Mouse (Mus musculus): ENCODE measurements around the gene Gm9573. TPM values are rescaled to one million over a fixed set of nuclear protein-coding genes. Genes with fewer than 3 reads are reported as not detected.

The Gm9573 gene
- not detected in 2 replicates for polyA plus RNA-seq (2015; fragmentation: Nextera tagmentation; extraction: Ambion mirVana)

DNA sequence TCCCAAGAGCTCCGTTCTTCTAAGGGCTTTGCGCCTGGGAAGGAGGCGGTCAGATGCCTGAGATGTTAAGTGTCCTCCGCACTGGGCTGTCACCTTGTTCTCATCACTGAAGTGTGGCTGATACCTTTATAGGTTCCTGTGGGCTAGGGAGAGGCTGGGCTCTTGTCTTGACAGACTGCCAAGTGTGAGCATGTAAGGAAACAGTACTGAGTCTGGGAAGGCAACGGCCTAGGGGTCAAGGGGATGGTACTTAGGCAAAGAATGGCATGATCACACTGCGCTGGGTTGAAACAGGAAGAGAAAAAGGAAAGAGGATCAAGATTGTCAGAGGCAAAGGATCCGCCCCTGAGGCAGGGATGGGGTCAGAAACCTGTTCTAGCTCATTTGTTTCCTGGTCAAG lies at the start of gene Gm9573:
Gene Gm9573 (minus strand): TSS at position 101 of the 400 bp plus-strand sequence.

DNA sequence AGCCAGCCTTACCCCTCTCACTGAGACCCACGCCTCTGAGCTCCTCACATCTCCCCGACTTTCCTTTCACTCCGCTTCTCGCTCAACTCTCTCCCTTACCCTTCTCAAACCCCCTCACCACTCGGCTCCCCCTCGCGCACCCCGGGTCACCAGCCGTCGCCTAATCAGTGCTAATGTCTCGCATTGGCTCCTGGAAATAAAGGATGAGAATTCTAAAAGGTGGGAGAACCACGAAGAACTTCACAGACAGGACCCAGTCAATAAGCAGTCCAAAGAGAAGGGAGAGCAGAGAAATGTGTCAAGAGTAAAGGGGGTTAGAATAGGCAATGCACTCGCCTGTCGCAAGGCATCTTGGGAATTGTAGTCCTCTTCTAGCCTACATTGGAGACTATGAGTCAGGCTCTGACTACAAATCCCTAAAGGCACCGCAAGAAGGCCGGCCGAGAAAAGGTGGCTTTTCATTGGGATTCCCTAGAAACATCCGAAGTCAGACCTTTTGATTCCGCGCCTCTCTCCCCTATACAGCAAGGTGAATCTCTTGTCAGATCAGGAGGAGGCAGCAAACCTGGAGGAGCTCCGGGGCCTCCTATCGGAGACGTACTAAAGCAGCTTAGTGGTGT lies 47.1 kb upstream of the Gm9573 start, which contains the start of gene Gtf2h4:
Gene Gtf2h4 (minus strand): TSS at position 324 of the 620 bp plus-strand sequence.

DNA sequence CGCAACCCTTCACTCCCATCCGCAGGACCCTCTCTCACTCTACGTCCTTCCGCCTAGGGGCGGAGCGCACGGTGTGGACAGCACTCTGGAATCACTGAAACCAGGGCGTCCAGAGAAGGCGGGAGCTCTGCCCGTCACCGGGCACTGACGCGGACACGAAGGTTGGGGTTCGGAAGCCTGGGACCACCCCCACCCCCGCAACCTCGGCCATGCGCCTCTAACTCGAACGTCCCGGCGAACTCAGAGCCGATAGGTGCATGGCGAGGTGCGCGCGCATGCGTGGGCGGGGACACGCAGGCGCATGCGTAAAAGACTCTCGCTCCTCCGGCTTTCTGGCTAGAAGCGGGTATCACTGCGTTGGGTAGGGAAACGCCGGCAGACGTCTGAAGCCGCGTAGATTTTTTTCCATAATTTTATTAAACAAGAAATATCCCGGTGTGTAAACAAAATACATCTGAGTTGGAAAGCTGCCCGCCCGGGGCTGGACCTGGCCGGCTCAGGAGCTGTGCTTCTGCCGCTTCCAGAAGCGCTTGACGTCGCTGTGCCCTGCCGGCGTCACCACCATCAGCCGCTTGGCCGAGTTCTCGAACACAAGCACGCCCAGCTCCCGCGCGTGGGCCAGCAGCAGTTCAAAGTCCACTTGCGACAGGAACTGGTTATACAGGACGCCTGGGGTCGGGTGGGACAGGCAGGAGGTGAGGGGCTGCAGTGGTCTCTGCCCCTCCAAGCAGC lies 41.1 kb upstream of the Gm9573 start, which contains the start of gene Vars2:
Gene Vars2 (minus strand): TSS at position 259 of the 732 bp plus-strand sequence.

DNA sequence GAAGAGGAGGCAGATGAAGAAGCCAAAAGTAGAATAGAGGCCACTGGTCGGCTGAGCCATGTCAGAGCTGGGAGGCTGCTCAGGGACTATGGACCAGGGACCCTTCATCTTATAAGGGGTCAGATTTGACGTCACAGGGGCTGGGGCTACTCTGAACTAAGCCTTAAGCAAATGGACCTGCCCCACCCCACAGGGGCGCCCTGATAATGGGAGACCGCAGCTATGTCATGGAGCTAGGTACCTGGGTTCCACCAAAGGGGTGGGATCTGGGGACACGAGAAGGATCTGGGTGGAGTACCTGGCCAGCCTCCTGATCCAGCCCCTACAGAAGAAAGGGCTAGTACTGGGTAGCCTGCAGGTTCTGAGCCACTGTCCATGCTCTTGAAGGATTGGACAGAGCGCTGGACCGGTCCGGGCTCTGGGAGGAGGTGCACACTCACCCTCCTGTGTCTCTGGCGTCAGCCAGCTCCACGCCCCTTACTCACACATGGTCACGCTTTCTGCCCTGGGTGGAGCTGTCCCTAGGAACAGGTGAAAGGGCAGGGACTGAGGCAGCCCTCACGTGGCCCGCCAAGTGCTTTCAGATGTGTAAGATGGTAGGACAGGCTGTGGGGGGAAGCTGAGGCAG lies 17.3 kb upstream of the Gm9573 start, which contains the start of gene Mucl3:
Gene Mucl3 (minus strand): TSS at position 87 of the 628 bp plus-strand sequence.

DNA sequence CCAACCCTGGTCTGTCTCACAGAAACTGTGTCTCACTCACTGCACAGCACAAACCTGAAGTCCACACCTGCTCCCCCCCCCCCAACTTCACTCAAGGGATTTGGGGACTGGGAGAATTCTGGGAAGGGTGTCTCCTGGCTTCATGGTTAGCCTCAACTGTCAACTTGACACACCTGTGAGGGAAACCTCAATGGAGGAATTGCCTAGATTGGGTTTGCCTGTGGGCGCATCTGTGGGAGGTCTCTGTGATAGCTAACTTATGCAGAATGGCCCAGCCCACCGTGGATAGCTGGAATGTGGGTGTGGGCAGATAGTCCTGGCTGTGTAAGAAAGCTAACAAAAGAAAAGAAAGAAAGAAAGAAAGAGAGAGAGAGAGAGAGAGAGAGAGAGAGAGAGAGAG lies 25.2 kb downstream of the Gm9573 start, which contains the start of gene Sfta2:
Gene Sfta2 (plus strand): TSS at position 301 of the 400 bp plus-strand sequence.

Other genes starting within 250 kb of the Gm9573 start
- 6.1 and 9.2 TPM in 2 replicates for gene H2-Q4, start 247.0 kb downstream of the Gm9573 start, polyA plus RNA-seq (2015; fragmentation: Nextera tagmentation; extraction: Ambion mirVana)
- 0.16 and 1.2 TPM in 2 replicates for gene H2-Q6, start 201.8 kb downstream of the Gm9573 start, polyA plus RNA-seq (2015; fragmentation: Nextera tagmentation; extraction: Ambion mirVana)
- gene H2-Q7, start 187.5 kb downstream of the Gm9573 start, polyA plus RNA-seq (2015; fragmentation: Nextera tagmentation; extraction: Ambion mirVana): 2.4 and 3.1 TPM in 2 replicates
- 14.6 and 17.7 TPM in 2 replicates for gene H2-Q10, start 156.5 kb downstream of the Gm9573 start, polyA plus RNA-seq (2015; fragmentation: Nextera tagmentation; extraction: Ambion mirVana)
- gene Pou5f1, start 120.6 kb downstream of the Gm9573 start, polyA plus RNA-seq (2015; fragmentation: Nextera tagmentation; extraction: Ambion mirVana): 0.14 TPM in 1 of 2 replicates, not detected in the other
- gene Tcf19, start 109.8 kb downstream of the Gm9573 start, polyA plus RNA-seq (2015; fragmentation: Nextera tagmentation; extraction: Ambion mirVana): 30.0 and 31.1 TPM in 2 replicates
- gene Cchcr1, start 109.5 kb downstream of the Gm9573 start, polyA plus RNA-seq (2015; fragmentation: Nextera tagmentation; extraction: Ambion mirVana): 7.5 and 8.1 TPM in 2 replicates
- gene Psors1c2, start 93.4 kb downstream of the Gm9573 start, polyA plus RNA-seq (2015; fragmentation: Nextera tagmentation; extraction: Ambion mirVana): not detected in 2 replicates
- 0.32 and 0.65 TPM in 2 replicates for gene Cdsn, start 74.5 kb downstream of the Gm9573 start, polyA plus RNA-seq (2015; fragmentation: Nextera tagmentation; extraction: Ambion mirVana)
- 0.16 TPM in 1 of 2 replicates, not detected in the other for gene 2300002M23Rik, start 59.2 kb downstream of the Gm9573 start, polyA plus RNA-seq (2015; fragmentation: Nextera tagmentation; extraction: Ambion mirVana)
- 0.46 TPM in 2 replicates for gene Sfta2, start 25.1 kb downstream of the Gm9573 start, polyA plus RNA-seq (2015; fragmentation: Nextera tagmentation; extraction: Ambion mirVana)
- 0.30 and 2.9 TPM in 2 replicates for gene Mucl3, start 17.1 kb upstream of the Gm9573 start, polyA plus RNA-seq (2015; fragmentation: Nextera tagmentation; extraction: Ambion mirVana)
- gene Vars2, start 41.0 kb upstream of the Gm9573 start, polyA plus RNA-seq (2015; fragmentation: Nextera tagmentation; extraction: Ambion mirVana): 6.7 and 11.2 TPM in 2 replicates
- gene Gtf2h4, start 47.1 kb upstream of the Gm9573 start, polyA plus RNA-seq (2015; fragmentation: Nextera tagmentation; extraction: Ambion mirVana): 18.4 and 28.4 TPM in 2 replicates
- gene Ddr1, start 78.0 kb upstream of the Gm9573 start, polyA plus RNA-seq (2015; fragmentation: Nextera tagmentation; extraction: Ambion mirVana): 34.6 and 39.0 TPM in 2 replicates
- 22.9 and 31.0 TPM in 2 replicates for gene Ier3, start 195.0 kb upstream of the Gm9573 start, polyA plus RNA-seq (2015; fragmentation: Nextera tagmentation; extraction: Ambion mirVana)
- 82.1 and 88.2 TPM in 2 replicates for gene Flot1, start 196.6 kb upstream of the Gm9573 start, polyA plus RNA-seq (2015; fragmentation: Nextera tagmentation; extraction: Ambion mirVana)
- 314 and 519 TPM in 2 replicates for gene Tubb5, start 211.7 kb upstream of the Gm9573 start, polyA plus RNA-seq (2015; fragmentation: Nextera tagmentation; extraction: Ambion mirVana)
- 3.0 and 4.6 TPM in 2 replicates for gene Mdc1, start 214.9 kb upstream of the Gm9573 start, polyA plus RNA-seq (2015; fragmentation: Nextera tagmentation; extraction: Ambion mirVana)
- 19.3 and 27.9 TPM in 2 replicates for gene Nrm, start 234.7 kb upstream of the Gm9573 start, polyA plus RNA-seq (2015; fragmentation: Nextera tagmentation; extraction: Ambion mirVana)
- gene Ppp1r18, start 239.0 kb upstream of the Gm9573 start, polyA plus RNA-seq (2015; fragmentation: Nextera tagmentation; extraction: Ambion mirVana): 22.2 and 26.9 TPM in 2 replicates